Mouse (Mus musculus) small intestine, adult 2 months (tissue): ENCODE data around the gene Reep3.
"Not testable (repeated sequence)": the region's sequence is repeated elsewhere in the genome, so short reads cannot be mapped to it uniquely, and the experiment has no call there.

Experiments
- CTCF ChIP-seq: fragments of 200-500 bp; IDR thresholded peaks from 2 replicates; pipeline ENCODE4 v1.5.1; 2012; ENCODE audit warnings: low read depth, mild to moderate bottlenecking, control low read depth, inconsistent platforms, low read length, moderate library complexity, mixed read lengths; ENCODE audit not compliant: insufficient replicate concordance, insufficient read length; ENCODE audit errors: extremely low read depth
- POLR2A ChIP-seq: fragments of 200-500 bp; IDR thresholded peaks from 2 replicates; pipeline ENCODE4 v1.6.1; 2012; ENCODE audit warnings: low read depth, mild to moderate bottlenecking, control low read depth, inconsistent platforms, low read length, moderate library complexity

DNA sequence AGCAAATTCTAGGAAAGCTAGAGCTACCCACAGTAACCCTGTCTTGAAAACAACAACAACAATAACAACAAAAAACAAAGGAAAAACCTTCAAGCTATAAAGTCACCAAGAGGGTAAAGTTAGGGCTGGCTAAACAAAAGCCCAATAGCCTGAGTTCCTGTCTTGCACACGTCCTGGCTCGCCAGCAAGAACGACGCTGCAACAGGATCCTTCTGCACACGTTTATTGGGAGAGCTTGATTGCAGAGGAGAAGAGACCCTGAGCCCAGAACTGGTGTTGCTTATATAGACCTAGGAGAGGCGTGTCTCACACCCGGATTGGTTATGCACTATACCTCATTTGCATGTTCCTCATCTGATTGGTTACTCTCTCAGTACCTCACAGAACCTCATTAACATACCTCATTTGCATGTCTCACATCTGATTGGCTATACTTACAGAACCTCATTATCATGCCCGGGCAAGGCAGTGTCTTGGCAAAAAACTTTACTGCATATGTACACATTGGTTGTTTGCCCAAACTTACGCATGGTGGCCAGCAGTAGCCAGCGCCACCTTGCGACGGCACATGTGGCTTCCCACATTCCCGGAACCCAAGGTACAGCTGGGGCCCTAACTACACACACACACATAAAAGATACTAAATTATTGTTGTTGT, 95.7 kb downstream of the Reep3 start:
- not testable (repeated sequence) for TF ChIP-seq CTCF, POLR2A
